Comparison of ENCODE assay signal across 8 mouse cellular contexts in genomic region chr9:102351721-102352120, GRCm38 (mm10). TPM values are rescaled to one million over a fixed set of nuclear protein-coding genes. Genes with fewer than 3 reads are reported as not detected.
DNase-seq lines count a peak whose midpoint lies in the region; ATAC-seq and TF ChIP-seq lines count a peak whose summit lies in the region.

No protein-coding gene starts in this region.

- peak overlapping the region; percentile 75 for H3K9ac ChIP-seq in forebrain, postnatal 0 days

- H3K27me3 ChIP-seq in forebrain, postnatal 0 days (ENCODE audit: insufficient read depth, low read length) = no peaks in the 10 kb centered on the region
- H3K27me3 ChIP-seq in midbrain, embryonic 10.5 days (ENCODE audit: low read depth, poor library complexity, severe bottlenecking) = peaks cover 96% of the 10 kb centered on the region

- ATAC-seq in forebrain, postnatal 0 days = no peak
- ATAC-seq in megakaryocyte, adult 5-6 weeks (ENCODE audit: poor library complexity, severe bottlenecking) = no peak

- DNase-seq in Muller cell, postnatal 12 days (ENCODE audit: inconsistent ontology term) = peak; percentile 8
- DNase-seq in brain, embryonic 14.5 days (ENCODE audit: low read depth) = peak; percentile 70
- DNase-seq in forebrain, postnatal 0 days = peak; percentile 54
- peak; percentile 19 for DNase-seq in midbrain, embryonic 10.5 days (ENCODE audit: low spot score)
- no peak for DNase-seq in ovary, postnatal 10 days (ENCODE audit: low spot score)
- no peak for DNase-seq in retina, postnatal 1 day
- no peak for DNase-seq in thymus, postnatal 36 days

- no peak for TF ChIP-seq CTCF in brain, embryonic 14.5 days (IDR thresholded peaks at IDR 0.05; ENCODE audit: borderline replicate concordance, extremely low read depth, insufficient read depth, insufficient read length)
- no peak for TF ChIP-seq CTCF in forebrain, postnatal 0 days (IDR thresholded peaks at IDR 0.05; ENCODE audit: low read depth)

- H3K4me3 ChIP-seq in forebrain, postnatal 0 days (ENCODE audit: low read depth, low read length) = peak overlapping the region; percentile 81
- peak overlapping the region; percentile 83 for H3K4me3 ChIP-seq in midbrain, embryonic 10.5 days

- peak overlapping the region; percentile 91 for H3K4me2 ChIP-seq in forebrain, postnatal 0 days (ENCODE audit: low read depth)

- H3K27ac ChIP-seq in forebrain, postnatal 0 days (ENCODE audit: low read depth, low read length) = peak overlapping the region; percentile 80; the same call in 1 of the 2 replicates
- H3K27ac ChIP-seq in midbrain, embryonic 10.5 days (replicated peaks) = 0 out of 2 replicates have a peak overlapping the region, but pooled peaks have one; percentile 42

- 0 out of 2 replicates have a peak, but pooled peaks cover 5% of the 10 kb centered on the region for H3K4me1 ChIP-seq in forebrain, postnatal 0 days (ENCODE audit: insufficient read depth)
- H3K4me1 ChIP-seq in midbrain, embryonic 10.5 days = peaks cover 35% of the 10 kb centered on the region

- no peak for TF ChIP-seq POLR2A in brain, embryonic 14.5 days (IDR thresholded peaks at IDR 0.05; ENCODE audit: borderline replicate concordance, extremely low read depth, insufficient read depth, insufficient read length, poor library complexity, severe bottlenecking)

- 5% methylated on average over 10 of the region's 10 CpGs for WGBS in forebrain, postnatal 0 days
- WGBS in midbrain, embryonic 10.5 days = 8% methylated on average over 10 of the region's 10 CpGs

- no peaks in the 10 kb centered on the region for H3K9me3 ChIP-seq in forebrain, postnatal 0 days (ENCODE audit: low read length)
- no peaks in the 10 kb centered on the region for H3K9me3 ChIP-seq in midbrain, embryonic 10.5 days (replicated peaks)

- H3K36me3 ChIP-seq in forebrain, postnatal 0 days (ENCODE audit: insufficient read depth) = no peaks in the 10 kb centered on the region
- no peaks in the 10 kb centered on the region for H3K36me3 ChIP-seq in midbrain, embryonic 10.5 days

RNA-seq across cellular contexts. Expression of gene Ephb1, which starts 2.8 kb away (rescaled TPM):
- polyA plus RNA-seq in brain, embryonic 14.5 days (2012; rRNA removed) = 45.8 and 85.2 TPM in 2 replicates
- total RNA-seq in forebrain, postnatal 0 days (2014; rRNA removed) = 37.7 and 48.6 TPM in 2 replicates
- 26.8 and 34.9 TPM in 2 replicates for polyA plus RNA-seq in forebrain, postnatal 0 days (2015; fragmentation: Nextera tagmentation; extraction: Ambion mirVana)
- 9.5 and 14.7 TPM in 2 replicates for polyA plus RNA-seq in midbrain, embryonic 10.5 days (2016; fragmentation: Nextera tagmentation; extraction: Ambion mirVana)
- not detected in 2 replicates for total RNA-seq in megakaryocyte, adult 5-6 weeks (2015)
- total RNA-seq in megakaryocyte, adult 5-6 weeks (2017) = not detected in 2 replicates

Comparison
In these comparisons a context has a peak if more than half of its experiments do, and no peak if none do; other contexts are left out.
1. DNase-seq: peak in Muller cell, postnatal 12 days (single experiment), brain, embryonic 14.5 days (single experiment), forebrain, postnatal 0 days (single experiment) and midbrain, embryonic 10.5 days (single experiment); none in ovary, postnatal 10 days (single experiment), retina, postnatal 1 day (single experiment) and thymus, postnatal 36 days (0 of 2).